Mouse (Mus musculus): Measurements from ENCODE around the gene Psme3. TPM values are rescaled to one million over a fixed set of nuclear protein-coding genes. Genes with fewer than 3 reads are reported as not detected.
A peak's percentile ranks its signal among the peaks of the same experiment; 100 is the strongest.

Gene Psme3
- 89.9 TPM for polyA plus RNA-seq (2012; fragmentation: generic; extraction: Trizol)
- long read RNA-seq, experiment 1, transcript Psme3-201 (11 exons, 2,664 nt): major isoform, 54 of 72 reads
- long read RNA-seq, experiment 1, partial matches to known transcripts: 10 of 72 reads
- long read RNA-seq, experiment 1, other reads (novel, unspliced or antisense): 7 of 72 reads
- long read RNA-seq, experiment 2, transcript Psme3-201 (11 exons, 2,664 nt): major isoform, 190 of 229 reads
- long read RNA-seq, experiment 2, partial matches to known transcripts: 17 of 229 reads
- long read RNA-seq, experiment 2, other reads (novel, unspliced or antisense): 21 of 229 reads

DNA sequence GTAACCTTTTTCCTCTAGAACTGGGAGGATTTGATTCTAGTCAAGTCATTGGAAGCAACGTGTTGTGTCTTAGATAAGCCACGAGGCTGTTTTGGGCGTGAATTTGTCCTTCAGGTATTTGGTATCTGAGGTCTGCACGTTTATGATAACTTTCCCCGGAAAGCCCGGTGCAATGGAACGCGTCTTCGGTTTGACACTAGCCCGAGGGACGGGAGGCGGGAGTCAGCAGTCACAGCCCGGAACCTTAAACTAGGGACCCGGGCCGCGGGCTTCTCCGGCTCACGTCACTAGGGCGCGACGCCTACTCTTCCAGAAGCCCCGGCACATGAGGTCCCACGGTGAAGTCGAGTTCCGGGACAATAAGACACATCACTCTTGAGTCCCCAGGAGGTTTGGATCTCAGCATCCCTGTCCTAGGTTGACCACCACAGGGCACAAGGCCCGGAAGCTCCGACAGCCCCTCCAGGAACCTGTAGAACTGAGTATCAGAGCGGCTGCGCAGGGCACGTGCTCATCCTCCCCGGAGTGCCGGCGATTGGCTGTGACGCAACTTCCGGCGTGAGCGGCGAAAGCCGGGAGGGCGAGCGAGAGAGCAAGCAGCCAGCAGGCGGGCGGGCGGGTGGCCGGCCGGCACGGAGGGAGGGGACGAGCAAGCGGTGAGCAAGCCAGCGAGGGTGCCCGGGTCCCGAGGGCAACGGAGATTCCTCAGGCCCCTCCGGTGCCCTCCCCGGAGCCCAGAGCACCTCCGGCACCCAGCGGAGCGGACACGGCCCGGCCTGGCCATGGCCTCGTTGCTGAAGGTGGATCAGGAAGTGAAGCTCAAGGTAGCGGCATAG lies at the start of gene Psme3:
Gene Psme3 (plus strand): TSS at position 549 of the 836 bp plus-strand sequence.
- H3K79me3 ChIP-seq (ENCODE audit: low read depth): peaks cover 31% of the 10 kb centered on the region
- H3ac ChIP-seq (ENCODE audit: control insufficient read depth, insufficient read length, low read depth): peak within 1 kb of the TSS; percentile 78
- no peaks in the 10 kb centered on the region for H3K27me3 ChIP-seq (ENCODE audit: control insufficient read depth, insufficient read depth, insufficient read length)
- H3K4me3 ChIP-seq (ENCODE audit: insufficient read depth, poor library complexity, severe bottlenecking): peak within 1 kb of the TSS; percentile 100
- TF ChIP-seq MYOD1 (IDR thresholded peaks at IDR 0.05; ENCODE audit: control insufficient read depth, insufficient read length, low read depth): no peak
- peak; percentile 64 for TF ChIP-seq CEBPB (IDR thresholded peaks at IDR 0.05; ENCODE audit: low read depth)
- TF ChIP-seq MAX (IDR thresholded peaks at IDR 0.05): peak; percentile 99
- TF ChIP-seq USF1 (IDR thresholded peaks at IDR 0.05; ENCODE audit: low read depth): peak; percentile 84
- peaks cover 49% of the 10 kb centered on the region for H3K79me2 ChIP-seq (ENCODE audit: control insufficient read depth, insufficient read depth)
- peaks cover 36% of the 10 kb centered on the region for H3K36me3 ChIP-seq (ENCODE audit: control insufficient read depth, insufficient read depth)

DNA sequence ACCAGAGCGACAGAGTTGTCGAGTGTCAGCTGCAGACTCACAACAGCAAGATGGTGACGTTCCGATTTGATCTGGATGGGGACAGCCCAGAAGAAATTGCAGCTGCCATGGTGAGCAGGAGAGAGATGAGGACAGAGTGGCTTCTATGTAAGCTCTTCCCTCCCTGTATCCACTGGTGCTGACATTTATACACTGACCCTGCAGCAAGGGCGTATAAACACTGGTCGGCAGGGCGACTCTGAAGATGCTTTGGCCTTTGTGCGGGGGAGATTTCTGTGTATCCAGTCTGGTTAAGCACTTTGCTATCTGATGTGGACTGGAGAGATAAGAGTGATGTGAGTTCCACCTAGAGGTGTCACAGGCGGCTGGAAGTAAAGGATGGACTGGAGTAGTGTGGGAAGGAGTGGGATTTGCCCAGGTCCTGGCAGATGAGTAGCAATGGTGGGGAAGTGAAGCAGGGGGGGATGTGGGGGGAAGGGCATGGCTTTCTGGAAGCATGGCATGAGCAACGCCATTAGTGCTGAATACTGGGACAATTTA lies 46.4 kb upstream of the Psme3 start:
- no peak for TF ChIP-seq MYOG (IDR thresholded peaks at IDR 0.05; ENCODE audit: control insufficient read depth, extremely low read depth, insufficient read length)
- no peaks in the 10 kb centered on the region for H3K36me3 ChIP-seq (ENCODE audit: control insufficient read depth, insufficient read depth)
- peaks cover 30% of the 10 kb centered on the region for H3K27me3 ChIP-seq (ENCODE audit: control insufficient read depth, insufficient read depth, insufficient read length)
- no peak overlapping the region for H3ac ChIP-seq (ENCODE audit: control insufficient read depth, insufficient read length, low read depth)
- H3K79me2 ChIP-seq (ENCODE audit: control insufficient read depth, insufficient read depth): no peaks in the 10 kb centered on the region
- H3K79me3 ChIP-seq (ENCODE audit: low read depth): no peaks in the 10 kb centered on the region
- H3K4me3 ChIP-seq (ENCODE audit: insufficient read depth, poor library complexity, severe bottlenecking): no peak overlapping the region

DNA sequence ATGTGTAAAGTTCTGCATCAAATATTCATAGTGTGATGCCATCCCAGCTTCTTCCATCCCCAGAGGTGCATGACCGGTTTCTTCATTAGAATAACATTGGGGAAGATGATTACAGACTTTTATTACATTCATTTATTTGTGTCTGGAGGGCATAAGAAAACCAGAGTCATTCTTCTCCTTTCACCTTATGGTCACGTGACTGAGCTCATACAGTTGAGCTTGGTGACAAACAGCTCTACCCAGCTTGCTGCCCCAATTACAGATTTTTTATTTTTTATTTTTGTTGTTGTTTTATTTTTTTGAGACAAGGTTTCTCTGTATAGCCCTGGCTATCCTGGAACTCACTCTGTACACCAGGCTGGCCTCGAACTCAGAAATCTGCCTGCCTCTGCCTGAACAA lies 43.6 kb upstream of the Psme3 start:
- no peaks in the 10 kb centered on the region for H3K79me3 ChIP-seq (ENCODE audit: low read depth)
- peaks cover 10% of the 10 kb centered on the region for H3K79me2 ChIP-seq (ENCODE audit: control insufficient read depth, insufficient read depth)
- H3K27me3 ChIP-seq (ENCODE audit: control insufficient read depth, insufficient read depth, insufficient read length): peaks cover 21% of the 10 kb centered on the region
- TF ChIP-seq FOSL1 (IDR thresholded peaks at IDR 0.05; ENCODE audit: insufficient read depth, low read length, poor library complexity, severe bottlenecking) (no peak), USF1 (IDR thresholded peaks at IDR 0.05; ENCODE audit: low read depth) (peak; percentile 65)
- H3ac ChIP-seq (ENCODE audit: control insufficient read depth, insufficient read length, low read depth): no peak overlapping the region
- no peak overlapping the region for H3K4me3 ChIP-seq (ENCODE audit: insufficient read depth, poor library complexity, severe bottlenecking)
- H3K36me3 ChIP-seq (ENCODE audit: control insufficient read depth, insufficient read depth): no peaks in the 10 kb centered on the region

DNA sequence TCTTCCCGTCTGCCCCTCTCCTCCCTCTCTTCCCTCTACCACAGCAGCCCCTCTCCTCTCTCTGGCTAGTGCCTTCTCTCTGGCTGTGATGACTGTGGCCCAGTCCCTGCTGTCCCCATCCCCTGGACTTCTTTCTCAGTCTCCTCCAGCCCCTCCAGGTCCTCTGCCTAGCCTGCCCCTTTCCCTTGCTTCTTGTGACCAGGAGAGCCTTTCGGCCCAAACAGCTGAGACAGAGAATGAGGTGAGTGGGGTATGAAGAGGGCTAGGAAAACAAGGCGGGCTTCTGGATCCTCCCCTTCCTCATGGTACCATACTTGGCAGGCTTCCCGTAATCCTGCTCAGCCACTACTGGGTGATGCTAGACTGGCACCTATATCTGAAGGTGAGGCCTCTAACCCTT lies 40.7 kb upstream of the Psme3 start:
- no peak for TF ChIP-seq CTCF (IDR thresholded peaks at IDR 0.05; ENCODE audit: control insufficient read depth, insufficient read depth, insufficient read length)
- no peak for TF ChIP-seq USF1 (IDR thresholded peaks at IDR 0.05; ENCODE audit: low read depth)
- TF ChIP-seq CEBPB (IDR thresholded peaks at IDR 0.05; ENCODE audit: low read depth): no peak
- TF ChIP-seq MYOD1 (IDR thresholded peaks at IDR 0.05; ENCODE audit: control insufficient read depth, insufficient read length, low read depth): no peak
- no peak for TF ChIP-seq FOSL1 (IDR thresholded peaks at IDR 0.05; ENCODE audit: insufficient read depth, low read length, poor library complexity, severe bottlenecking)
- no peak for TF ChIP-seq MYOG (IDR thresholded peaks at IDR 0.05; ENCODE audit: control insufficient read depth, extremely low read depth, insufficient read length)
- no peak for TF ChIP-seq MAX (IDR thresholded peaks at IDR 0.05)
- Histone ChIP-seq H3K4me3 (ENCODE audit: insufficient read depth, poor library complexity, severe bottlenecking) (no peak overlapping the region), H3K27me3 (ENCODE audit: control insufficient read depth, insufficient read depth, insufficient read length) (peaks cover 8% of the 10 kb centered on the region), H3K79me2 (ENCODE audit: control insufficient read depth, insufficient read depth) (peaks cover 10% of the 10 kb centered on the region), H3K79me3 (ENCODE audit: low read depth) (no peaks in the 10 kb centered on the region), H3ac (ENCODE audit: control insufficient read depth, insufficient read length, low read depth) (no peak overlapping the region), H3K36me3 (ENCODE audit: control insufficient read depth, insufficient read depth) (no peaks in the 10 kb centered on the region)

DNA sequence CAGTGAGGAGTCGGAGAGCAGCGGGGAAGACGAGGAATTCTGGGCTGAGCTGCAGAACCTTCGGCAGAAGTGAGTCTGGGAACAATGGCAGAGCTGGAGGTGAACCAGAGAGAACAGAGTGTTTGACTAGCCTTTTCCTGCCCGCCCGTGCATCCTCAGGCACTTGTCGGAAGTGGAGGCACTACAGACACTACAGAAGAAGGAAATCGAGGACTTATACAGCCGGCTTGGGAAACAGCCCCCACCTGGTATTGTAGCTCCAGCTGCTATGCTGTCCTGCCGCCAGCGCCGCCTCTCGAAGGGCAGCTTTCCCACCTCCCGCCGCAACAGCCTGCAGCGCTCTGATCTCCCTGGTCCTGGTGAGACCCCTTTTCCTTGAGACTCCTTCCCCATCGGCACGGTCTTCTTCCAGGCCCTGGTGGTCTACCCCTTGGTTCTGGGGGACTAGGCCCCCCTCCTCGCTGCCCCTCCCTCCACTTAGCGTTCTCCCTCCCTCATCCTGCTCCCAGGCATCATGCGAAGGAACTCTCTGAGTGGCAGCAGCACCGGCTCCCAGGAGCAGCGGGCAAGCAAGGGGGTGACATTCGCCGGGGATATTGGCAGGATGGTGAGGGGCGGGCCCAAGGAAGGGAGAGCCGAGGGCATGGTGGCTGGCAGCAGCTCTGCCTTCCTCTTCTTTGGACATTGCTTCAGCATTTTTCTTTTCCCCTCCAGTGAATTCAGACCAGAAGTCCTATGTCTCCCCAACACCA lies 39.5 kb upstream of the Psme3 start:
- no peaks in the 10 kb centered on the region for H3K36me3 ChIP-seq (ENCODE audit: control insufficient read depth, insufficient read depth)
- TF ChIP-seq MYOD1 (IDR thresholded peaks at IDR 0.05; ENCODE audit: control insufficient read depth, insufficient read length, low read depth) (no peak), MAX (IDR thresholded peaks at IDR 0.05) (no peak), CTCF (IDR thresholded peaks at IDR 0.05; ENCODE audit: control insufficient read depth, insufficient read depth, insufficient read length) (no peak), FOSL1 (IDR thresholded peaks at IDR 0.05; ENCODE audit: insufficient read depth, low read length, poor library complexity, severe bottlenecking) (no peak), CEBPB (IDR thresholded peaks at IDR 0.05; ENCODE audit: low read depth) (no peak), MYOG (IDR thresholded peaks at IDR 0.05; ENCODE audit: control insufficient read depth, extremely low read depth, insufficient read length) (no peak), USF1 (IDR thresholded peaks at IDR 0.05; ENCODE audit: low read depth) (no peak)
- H3K4me3 ChIP-seq (ENCODE audit: insufficient read depth, poor library complexity, severe bottlenecking): no peak overlapping the region
- H3K27me3 ChIP-seq (ENCODE audit: control insufficient read depth, insufficient read depth, insufficient read length): peaks cover 3% of the 10 kb centered on the region
- no peak overlapping the region for H3ac ChIP-seq (ENCODE audit: control insufficient read depth, insufficient read length, low read depth)
- no peaks in the 10 kb centered on the region for H3K79me3 ChIP-seq (ENCODE audit: low read depth)
- H3K79me2 ChIP-seq (ENCODE audit: control insufficient read depth, insufficient read depth): peaks cover 10% of the 10 kb centered on the region

Measured in C2C12 (cell line).